Mouse (Mus musculus) layer of hippocampus, adult 11-12 months (tissue): ENCODE results near the gene Nanos2.
A peak's percentile ranks its signal among the peaks of the same experiment; 100 is the strongest.

ENCODE experiments used
- DNase-seq: peaks from one replicate; pipeline ENCODE4 v3.0.0; 2022; ENCODE audit warnings: low spot score

Gene Nanos2

DNA sequence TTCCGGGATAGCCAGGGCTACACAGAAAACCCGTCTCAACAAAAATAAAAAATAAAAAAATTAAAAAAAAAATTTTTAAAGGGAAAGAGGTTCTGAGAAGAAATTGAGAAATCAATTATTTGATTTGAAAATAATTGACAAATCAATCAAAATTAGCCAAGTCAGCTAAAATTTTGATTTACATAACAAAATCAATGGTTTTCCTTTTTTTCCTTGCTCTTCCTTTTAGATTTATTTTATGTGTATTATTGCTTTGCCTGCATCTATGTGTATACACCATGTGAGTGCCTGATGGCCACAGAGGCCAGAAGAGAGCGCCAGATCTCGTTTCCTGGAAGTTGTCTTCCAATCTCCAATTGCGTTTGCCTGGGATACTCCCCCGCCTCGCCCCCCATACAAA is 30.7 kb downstream of the Nanos2 start:
- no peak for DNase-seq

DNA sequence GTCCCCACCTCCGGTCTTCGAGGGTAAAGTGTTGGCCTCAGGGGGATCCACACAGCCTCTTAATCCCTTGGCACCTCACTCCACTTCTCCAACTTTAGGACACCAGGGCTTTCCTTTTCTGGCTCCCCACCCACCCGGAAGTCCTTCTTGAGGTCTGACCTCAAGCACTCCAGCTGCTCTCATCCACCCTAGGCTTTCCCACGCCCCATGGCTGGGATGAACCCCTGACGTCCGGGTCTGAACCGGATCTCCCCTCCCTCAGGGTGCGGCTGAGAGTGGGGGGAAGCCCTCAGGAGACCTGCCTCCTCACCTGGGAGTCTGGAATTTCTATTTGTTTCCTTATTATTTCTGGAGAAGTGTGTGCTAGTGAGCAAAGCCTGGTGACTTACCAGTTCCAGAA is 33.8 kb downstream of the Nanos2 start:
- DNase-seq = no peak

DNA sequence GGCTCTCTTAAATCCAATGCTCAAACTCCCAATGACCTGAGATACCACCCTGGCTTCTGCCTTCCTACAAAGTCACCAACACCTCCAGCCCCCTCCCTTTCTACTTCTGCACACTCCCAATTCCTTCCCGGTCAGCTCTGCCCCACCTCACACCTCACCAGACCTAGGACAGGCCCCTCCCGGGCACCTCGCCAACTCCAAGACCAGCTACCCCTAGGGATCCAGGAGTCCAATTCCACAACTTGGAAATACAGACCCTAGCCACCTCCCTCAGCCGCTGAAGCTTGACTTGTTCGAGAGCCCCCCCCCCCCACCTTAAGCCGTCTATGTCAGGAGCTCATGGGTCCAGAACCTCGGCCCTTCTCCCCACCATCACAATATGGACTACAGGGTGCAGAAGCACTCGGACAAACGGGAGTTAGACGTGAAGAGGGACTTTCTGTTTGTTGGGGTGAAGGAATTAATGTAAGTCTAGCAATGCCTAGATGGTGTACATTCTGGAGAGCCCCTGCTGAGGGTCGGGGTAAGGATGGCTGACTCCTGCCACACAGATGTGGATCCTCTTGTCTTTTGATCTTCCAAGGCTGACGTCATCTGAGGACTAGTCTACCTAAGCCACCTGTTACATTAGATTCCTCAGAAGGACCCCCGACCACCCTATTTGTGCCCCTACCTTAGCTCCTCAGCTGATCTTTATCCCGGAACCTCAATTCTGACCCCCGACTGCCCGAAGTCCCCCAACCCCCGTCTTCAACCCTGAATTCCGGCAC is 35.2 kb downstream of the Nanos2 start:
- DNase-seq = no peak

DNA sequence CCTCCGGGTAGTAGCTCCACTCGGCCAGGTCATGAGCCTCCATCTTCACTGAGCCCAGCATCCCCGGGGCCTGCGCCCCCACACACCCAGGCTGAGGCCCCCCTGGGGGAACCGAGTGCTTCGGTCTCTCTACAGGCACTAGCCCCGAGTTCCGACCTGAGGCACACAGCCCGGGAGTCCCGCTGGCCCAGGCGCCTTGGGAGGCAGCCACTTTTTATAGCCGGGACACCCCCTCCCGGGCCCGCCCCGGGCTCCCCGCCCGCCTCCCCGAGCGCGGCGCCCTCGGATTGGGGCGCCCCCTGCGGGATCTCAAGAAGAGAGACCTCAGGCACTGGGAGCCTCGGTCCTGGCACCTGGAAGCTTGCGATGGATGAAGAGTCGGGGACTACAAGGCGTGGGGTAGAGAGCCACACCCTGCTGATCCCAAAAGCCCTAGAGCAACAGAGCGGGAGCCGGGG is 36.2 kb downstream of the Nanos2 start, which contains the start of gene Foxa3:
Gene Foxa3 (minus strand): TSS at position 182 of the 458 bp plus-strand sequence.
- DNase-seq = peak; percentile 39

DNA sequence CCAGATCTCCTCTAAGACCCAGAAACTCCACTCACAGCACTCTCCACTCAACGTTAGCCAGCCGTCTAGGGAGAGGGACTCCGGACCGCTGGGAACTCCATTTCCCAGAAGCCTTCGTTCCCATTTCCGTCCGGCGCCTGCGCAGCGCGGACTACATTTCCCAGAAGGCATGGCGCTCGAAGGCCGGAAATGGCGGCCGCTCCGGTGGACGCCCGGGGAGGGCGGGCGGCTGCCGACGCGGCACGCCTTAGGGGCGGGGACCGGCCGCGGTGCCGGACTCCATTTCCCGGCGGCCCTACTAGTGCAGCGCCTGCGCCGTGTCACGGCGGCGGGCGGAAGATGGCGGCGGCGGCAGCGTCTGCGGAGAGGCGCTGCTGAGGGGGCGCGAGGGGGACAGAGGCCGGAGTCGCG is 36.9 kb downstream of the Nanos2 start, which contains the start of gene Sympk:
Gene Sympk (plus strand): TSS at position 282 of the 411 bp plus-strand sequence.
- peak; percentile 94 for DNase-seq

DNA sequence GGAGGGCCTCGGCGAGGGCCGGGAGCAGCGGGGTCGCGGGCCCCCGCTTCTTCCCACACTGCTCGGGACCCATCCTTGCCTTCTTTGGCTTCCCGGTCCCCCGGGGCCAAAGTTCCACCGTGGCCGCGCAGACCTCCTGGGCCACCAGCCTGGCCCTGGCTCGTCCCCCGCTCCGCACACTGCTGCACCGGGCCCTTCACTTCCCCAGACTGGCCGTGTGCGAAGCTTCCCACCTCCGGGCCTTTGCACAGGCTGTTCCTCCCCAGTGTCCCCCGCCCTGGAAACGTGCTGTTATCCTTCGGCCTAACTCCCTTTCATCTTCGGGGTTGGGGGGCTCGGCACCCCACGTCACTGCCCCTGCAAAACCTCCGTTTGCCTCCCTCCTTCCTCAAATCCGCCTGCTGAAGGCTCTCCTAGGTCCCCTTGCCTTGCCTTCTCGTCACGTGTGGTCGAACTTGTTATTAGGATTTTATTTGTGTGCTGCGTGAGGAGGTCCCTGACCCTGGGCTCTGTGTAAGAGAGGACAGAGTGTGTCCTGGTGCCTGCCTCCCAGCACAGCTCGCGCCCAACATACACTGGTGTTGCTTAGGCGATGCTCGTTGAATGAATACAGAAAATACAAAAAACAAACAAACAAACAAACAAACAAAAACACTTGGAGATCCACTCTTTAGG is 37.5 kb downstream of the Nanos2 start:
- DNase-seq = peak; percentile 42

DNA sequence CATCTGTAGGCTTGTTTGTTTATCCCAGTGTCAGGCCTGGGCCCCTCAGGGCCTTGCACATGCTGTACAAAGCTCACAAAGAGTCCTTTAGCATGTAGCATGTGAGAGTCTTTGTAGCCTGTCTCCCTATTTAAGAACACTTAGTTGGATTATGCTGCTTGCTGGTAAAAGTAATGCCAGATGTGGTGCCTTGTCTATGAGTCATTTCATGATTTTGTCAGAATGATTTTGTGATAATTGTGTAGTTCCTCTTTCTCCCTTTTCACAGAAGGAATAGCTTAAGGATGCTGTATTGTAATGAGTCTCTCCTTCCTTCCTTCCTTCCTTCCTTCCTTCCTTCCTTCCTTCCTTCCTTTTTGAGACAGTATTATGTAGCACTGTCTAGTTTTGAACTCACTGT is 40.9 kb downstream of the Nanos2 start:
- DNase-seq = no peak

DNA sequence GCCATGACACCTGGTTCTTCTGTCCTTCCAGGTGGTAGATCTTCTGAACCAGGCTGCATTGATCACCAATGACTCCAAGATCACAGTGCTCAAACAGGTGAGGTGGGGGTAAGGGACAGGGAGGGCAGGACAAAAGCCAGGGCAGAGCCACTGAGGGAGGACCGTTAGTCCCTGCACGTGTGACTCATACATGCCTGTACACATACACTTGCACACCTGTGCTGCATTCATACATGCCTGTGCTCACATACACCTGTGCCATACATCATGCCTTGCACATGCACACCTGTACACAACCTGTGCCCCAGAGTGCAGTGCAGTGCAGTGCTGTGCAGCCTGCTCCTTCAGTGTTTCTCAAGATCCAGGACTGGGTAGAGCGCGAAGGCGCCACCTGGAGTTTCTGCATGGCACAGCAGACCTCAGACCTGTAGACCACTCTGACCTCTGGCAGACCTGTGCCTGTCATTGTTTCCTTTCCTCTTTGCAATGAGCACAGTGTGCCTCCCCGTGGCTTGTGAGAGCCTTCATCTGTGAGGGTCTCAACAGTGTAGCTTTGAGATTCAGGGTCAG is 42.0 kb downstream of the Nanos2 start:
- no peak for DNase-seq

DNA sequence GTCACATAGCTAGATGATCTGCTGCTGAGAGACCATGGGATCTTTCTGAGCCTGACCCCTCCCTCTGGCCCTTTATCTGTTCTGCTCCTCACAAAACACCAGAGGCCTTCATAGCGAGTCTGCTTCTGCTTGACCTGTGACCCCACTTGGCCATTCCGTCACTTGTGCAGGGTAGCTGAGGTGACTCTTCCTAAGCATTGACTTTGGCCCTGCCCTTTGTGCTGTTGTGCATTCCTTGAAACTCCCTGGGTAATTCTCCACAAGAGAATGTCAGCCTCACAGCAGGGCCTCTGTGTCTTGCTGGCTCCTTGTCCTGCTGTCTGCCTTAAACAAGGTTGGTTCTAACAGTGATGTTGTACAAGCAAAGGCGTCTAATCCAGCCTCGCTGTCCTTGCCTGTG is 44.4 kb downstream of the Nanos2 start:
- DNase-seq = no peak
